Mouse (Mus musculus): Measurements from ENCODE around the gene Tmod3. TPM values are rescaled to one million over a fixed set of nuclear protein-coding genes. Genes with fewer than 3 reads are reported as not detected.

Gene Tmod3
- total and polyA plus RNA-seq, 3 experiments, result 29.9 to 46.4 TPM; not detected in 1

GRCm38 (mm10) chr9:75581694-75582350, 22.4 kb upstream of the Tmod3 start:
- H3K4me1 ChIP-seq (ENCODE audit: control insufficient read depth in 1 of 2, insufficient read depth in 2 of 2, low read length in 2 of 2), result no peaks in the 10 kb centered on the region
- H3K36me3 ChIP-seq (ENCODE audit: control insufficient read depth in 1 of 2, insufficient read depth in 2 of 2, low read length in 2 of 2), result no peaks in the 10 kb centered on the region
- H3K4me3 ChIP-seq (ENCODE audit: control insufficient read depth in 1 of 2, insufficient read depth in 1 of 2, low read depth in 2 of 2, low read length in 2 of 2), result no peak overlapping the region
- no peaks in the 10 kb centered on the region for H3K9me3 ChIP-seq (replicated peaks; ENCODE audit: insufficient read depth, low read length)
- peak; percentile 61 for DNase-seq (ENCODE audit: low read depth, low spot score)
- H3K27me3 ChIP-seq (ENCODE audit: control insufficient read depth in 1 of 2, insufficient read depth in 2 of 2, low read length in 2 of 2), result no peaks in the 10 kb centered on the region; a peak in 1 of 4 replicates
- H3K9ac ChIP-seq (ENCODE audit: control insufficient read depth, low read depth, low read length, poor library complexity, severe bottlenecking), result no peak overlapping the region
- H3K27ac ChIP-seq (ENCODE audit: control insufficient read depth, low read depth, low read length), result no peak overlapping the region
- TF ChIP-seq CTCF (IDR thresholded peaks at IDR 0.05 in 2 of 3, conservative IDR thresholded peaks at IDR 0.05 in 1 of 3; ENCODE audit: control insufficient read depth in 1 of 3, insufficient read depth in 1 of 3, low read depth in 2 of 3, low read length in 3 of 3, poor library complexity in 1 of 3, severe bottlenecking in 1 of 3) (peak in 2 of 3 experiments; percentile 79 to 93; a peak in 4 of 6 replicates), SMC3 (IDR thresholded peaks at IDR 0.05; ENCODE audit: low read depth, low read length) (peak; percentile 91), EP300 (IDR thresholded peaks at IDR 0.05; ENCODE audit: low read depth in 1 of 2, low read length in 2 of 2) (no peak), ZNF384 (IDR thresholded peaks at IDR 0.05; ENCODE audit: low read depth, low read length) (peak; percentile 96), ZC3H11A (IDR thresholded peaks at IDR 0.05; ENCODE audit: low read depth, low read length) (peak; percentile 88), POLR2AphosphoS2 (IDR thresholded peaks at IDR 0.05; ENCODE audit: low read length) (no peak), MXI1 (IDR thresholded peaks at IDR 0.05; ENCODE audit: low read depth, low read length) (no peak), TAL1 (IDR thresholded peaks at IDR 0.05; ENCODE audit: low read length) (no peak), MYC (IDR thresholded peaks at IDR 0.05; ENCODE audit: low read depth, low read length) (peak; percentile 80), USF1 (IDR thresholded peaks at IDR 0.05; ENCODE audit: low read depth, low read length) (no peak), ZKSCAN1 (IDR thresholded peaks at IDR 0.05; ENCODE audit: low read depth, low read length) (no peak), SIN3A (IDR thresholded peaks at IDR 0.05; ENCODE audit: low read length) (0 out of 2 replicates have a peak, but pooled peaks have one; percentile 30), GABPA (IDR thresholded peaks at IDR 0.05; ENCODE audit: low read depth, low read length) (no peak), POLR2AphosphoS5 (IDR thresholded peaks at IDR 0.05; ENCODE audit: borderline replicate concordance, low read depth, low read length) (no peak), MAZ (IDR thresholded peaks at IDR 0.05; ENCODE audit: low read depth, low read length) (no peak), TBP (IDR thresholded peaks at IDR 0.05; ENCODE audit: low read depth, low read length) (no peak), TCF12 (IDR thresholded peaks at IDR 0.05; ENCODE audit: low read depth, low read length) (no peak), GATA1 (IDR thresholded peaks at IDR 0.05; ENCODE audit: low read depth, low read length) (0 out of 2 replicates have a peak, but pooled peaks have one; percentile 49), MAFK (IDR thresholded peaks at IDR 0.05; ENCODE audit: borderline replicate concordance, low read depth, low read length) (no peak), MEF2A (IDR thresholded peaks at IDR 0.05; ENCODE audit: extremely low read depth, insufficient replicate concordance, low read depth, low read length, poor library complexity, severe bottlenecking) (no peak), RAD21 (IDR thresholded peaks at IDR 0.05; ENCODE audit: low read depth, low read length) (peak; percentile 96), UBTF (IDR thresholded peaks at IDR 0.05; ENCODE audit: borderline replicate concordance, insufficient read depth, low read depth, low read length) (no peak), ELF1 (IDR thresholded peaks at IDR 0.05; ENCODE audit: low read depth, low read length) (no peak), HCFC1 (IDR thresholded peaks at IDR 0.05; ENCODE audit: low read depth, low read length) (no peak), NELFE (IDR thresholded peaks at IDR 0.05; ENCODE audit: low read depth, low read length) (no peak), MYB (IDR thresholded peaks at IDR 0.05; ENCODE audit: low read depth, low read length) (no peak), RCOR1 (IDR thresholded peaks at IDR 0.05; ENCODE audit: low read depth, low read length) (no peak), NRF1 (IDR thresholded peaks at IDR 0.05; ENCODE audit: insufficient read depth, low read depth, low read length, poor library complexity, severe bottlenecking) (no peak), ZMIZ1 (IDR thresholded peaks at IDR 0.05; ENCODE audit: low read depth, low read length) (no peak), JUND (IDR thresholded peaks at IDR 0.05; ENCODE audit: low read depth, low read length) (peak; percentile 36; the same call in 1 of the 2 replicates)
- no peaks in the 10 kb centered on the region for H3K79me2 ChIP-seq (ENCODE audit: control insufficient read depth, insufficient read depth, low read length, poor library complexity)

Data from MEL (cell line).